Mouse (Mus musculus) left cerebral cortex, adult 11 months (tissue): ENCODE data around the gene Epha4.

ENCODE experiments used
- DNase-seq: peaks from one replicate; pipeline ENCODE4 v3.0.0; 2022; ENCODE audit warnings: low spot score

Gene Epha4

DNA sequence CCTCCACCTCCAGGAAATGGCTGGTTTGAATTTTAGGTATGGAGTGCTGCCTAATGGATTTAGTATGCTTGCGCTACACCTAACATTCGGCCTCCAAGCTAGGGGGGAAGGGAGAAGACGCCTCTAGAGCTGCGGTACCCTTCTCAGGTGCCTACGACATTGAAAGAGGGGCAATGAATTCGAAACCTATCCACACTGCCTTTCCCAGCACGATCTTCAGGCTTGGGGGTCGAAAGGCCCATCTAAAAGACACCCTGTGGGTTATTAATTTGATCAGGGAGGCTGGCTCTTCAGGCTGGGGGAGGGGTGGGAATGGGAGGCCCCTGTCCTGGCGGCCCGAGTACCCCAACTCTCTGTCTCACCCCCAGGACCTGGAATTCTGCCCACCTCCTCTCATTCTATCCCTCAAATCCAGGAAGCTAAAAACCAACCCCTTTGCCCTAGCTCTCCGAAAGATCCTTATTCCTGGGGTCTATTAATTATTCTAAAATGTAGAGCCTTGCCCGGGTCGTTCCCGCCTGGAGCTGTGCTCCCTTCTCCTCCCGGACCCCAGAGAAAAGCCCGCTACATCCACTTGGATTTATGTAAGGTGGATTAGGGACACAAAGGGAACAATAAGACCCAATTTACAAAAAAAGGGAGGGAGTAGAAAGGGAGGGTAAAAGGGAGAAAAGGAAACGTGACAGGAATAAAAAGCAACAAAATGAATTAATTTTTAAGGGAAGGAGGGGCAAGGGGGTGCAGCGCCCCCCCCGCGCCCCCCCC lies 2.3 kb downstream of the Epha4 start:
- DNase-seq, result no peak

DNA sequence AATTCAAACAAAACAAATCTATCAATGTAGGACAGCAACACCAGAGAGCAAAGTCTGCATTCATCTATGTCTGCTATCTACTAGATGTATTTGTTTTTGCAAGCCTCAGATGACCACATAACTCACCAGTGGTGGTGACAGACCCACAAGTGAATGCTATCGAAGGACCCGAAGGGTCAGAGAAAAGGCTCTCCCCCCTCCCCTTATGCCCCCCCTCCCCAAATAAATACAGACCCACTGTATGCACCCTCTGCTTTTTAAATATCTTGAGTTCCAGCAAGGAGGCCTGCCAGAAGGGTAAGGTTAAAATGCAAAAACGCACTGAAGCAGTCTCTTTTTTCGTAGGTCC lies 2.9 kb downstream of the Epha4 start:
- no peak for DNase-seq

DNA sequence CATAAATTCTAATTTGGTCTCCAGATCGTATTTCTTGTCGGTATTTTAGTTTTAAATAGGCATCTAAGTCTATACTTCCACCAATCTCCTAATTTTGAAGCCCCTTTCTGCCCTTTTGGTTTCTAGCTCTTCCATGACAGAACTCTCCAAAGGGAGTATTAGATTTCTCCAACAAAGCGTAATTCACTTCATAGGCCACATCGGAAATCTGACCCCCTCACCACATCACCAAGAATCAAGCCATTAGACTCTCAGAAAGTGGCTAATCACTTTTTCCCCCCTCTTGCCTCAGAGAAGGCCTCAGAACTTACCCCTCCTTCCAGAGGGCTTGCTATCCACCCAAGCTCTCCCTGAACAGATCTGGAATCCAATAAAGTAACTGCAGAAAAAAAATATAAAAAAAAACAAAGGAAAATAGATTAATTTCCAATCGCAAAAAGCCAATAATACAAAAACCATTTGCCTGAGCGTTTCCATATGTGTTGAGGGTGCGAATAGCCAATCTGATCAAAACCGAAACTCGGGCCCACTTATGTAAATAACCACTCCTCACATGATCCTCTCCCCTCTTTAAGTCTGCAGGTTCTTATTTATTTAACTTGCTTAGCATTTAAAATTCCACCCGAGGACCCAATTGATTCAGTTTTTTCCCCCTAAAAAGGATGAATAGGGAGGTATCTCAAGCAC lies 3.4 kb downstream of the Epha4 start:
- DNase-seq, result no peak

DNA sequence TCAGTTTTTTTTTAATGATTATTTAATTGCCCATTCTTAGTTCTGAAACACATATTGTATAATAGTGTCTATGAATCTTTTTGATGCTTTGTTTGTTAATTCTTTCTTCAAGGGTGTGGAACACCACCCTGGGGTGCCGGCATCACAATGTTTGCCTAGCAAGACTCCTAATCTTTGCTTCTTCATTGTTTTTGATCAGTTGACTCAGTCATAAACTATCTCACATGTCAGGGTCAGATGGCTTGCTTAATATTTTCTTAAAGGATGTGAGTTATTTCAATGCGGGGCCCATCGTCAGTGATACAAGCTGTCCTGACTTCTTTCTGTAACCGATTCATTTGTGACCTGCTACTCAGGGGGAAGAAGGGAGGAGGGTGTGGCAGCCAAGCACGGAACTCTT lies 4.3 kb downstream of the Epha4 start:
- DNase-seq, result no peak

DNA sequence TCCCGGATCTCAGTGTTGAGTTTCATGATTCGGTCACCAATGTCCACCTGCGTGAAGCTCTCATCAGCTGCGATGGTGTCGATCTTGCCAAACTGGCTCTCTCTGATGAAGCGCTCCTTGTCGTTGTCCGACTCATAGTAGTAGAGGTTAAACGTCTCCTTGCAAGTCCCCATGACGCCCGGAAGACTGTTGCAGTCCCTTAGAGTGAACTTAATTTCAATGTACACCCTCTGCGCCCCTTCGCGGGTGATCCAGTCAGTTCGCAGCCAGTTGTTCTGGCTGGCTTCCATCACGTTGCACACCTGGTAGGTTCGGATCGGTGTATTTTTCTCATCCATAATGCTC lies 8.1 kb downstream of the Epha4 start:
- no peak for DNase-seq

DNA sequence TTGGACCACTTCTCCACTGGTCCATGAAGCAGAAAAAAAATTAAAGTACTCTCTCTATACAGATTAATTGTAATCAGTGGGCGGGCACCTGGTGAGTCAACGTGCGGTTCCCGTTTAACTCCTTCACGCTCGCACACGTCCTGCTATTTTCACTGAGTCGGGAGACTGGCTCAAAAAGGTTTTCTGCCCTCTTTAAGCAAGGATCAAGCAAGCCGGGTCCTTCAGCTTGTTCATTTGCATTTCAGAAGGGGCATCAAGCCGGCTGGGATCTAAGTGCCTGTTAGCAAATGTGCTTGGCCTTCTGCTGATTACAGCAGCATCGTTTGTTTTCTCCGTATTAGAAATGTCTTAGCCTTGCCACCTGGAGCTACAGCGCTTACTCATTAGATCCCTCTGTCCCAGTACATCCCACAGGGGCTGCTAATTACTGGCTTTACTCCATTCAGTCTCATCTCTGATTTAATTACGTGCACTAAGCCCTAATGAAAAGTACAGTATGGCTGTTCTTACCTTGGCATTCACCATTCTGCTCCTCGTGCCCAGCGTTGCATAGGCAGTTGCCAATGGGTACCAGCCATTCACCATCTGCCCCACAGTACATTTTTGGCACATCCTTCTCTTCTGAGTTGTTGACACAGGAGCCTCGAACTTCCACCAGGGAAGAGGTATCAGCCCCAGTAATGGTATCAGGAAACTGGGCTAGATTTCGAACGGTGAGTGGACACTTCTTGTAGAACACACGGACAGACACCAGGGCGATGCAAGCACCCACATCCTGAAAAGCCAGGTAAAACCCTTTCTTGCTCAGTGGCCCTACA lies 8.6 kb downstream of the Epha4 start:
- no peak for DNase-seq

DNA sequence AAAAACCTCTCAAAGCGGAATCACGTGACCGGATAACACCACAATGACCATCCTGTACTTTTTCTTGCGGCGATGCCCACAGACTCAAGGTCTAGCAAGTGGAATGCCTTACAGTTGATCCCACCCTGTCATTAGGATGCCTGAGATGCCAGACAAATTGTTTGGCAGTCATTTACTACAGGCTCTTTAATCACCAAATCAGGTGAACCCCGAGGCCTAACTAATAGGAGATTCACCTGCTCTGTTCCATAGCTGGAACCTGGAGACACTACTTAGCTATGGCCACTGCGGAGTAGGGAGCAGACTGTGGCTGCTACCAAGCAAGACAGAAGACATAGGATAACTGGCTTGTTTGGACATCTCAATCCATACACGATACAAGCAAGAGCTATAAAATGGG lies 9.6 kb downstream of the Epha4 start:
- DNase-seq, result no peak

DNA sequence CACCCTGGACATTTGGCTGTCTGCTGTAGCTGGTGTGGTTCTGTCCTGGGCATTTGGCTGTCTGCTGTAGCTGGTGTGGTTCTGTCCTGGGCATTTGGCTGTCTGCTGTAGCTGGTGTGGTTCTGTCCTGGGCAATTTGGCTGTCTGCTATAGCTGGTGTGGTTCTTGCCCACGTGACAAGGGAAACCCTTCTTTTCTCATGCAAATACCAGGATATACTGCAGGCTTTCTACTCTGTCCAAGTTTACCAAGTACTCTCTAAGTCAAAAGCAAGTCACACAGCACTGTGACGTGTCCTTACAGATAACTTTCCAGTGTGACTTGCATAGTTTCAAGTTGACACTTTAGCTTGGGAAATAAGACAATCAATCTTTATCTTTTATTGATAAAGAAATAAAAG lies 10.1 kb downstream of the Epha4 start:
- no peak for DNase-seq

DNA sequence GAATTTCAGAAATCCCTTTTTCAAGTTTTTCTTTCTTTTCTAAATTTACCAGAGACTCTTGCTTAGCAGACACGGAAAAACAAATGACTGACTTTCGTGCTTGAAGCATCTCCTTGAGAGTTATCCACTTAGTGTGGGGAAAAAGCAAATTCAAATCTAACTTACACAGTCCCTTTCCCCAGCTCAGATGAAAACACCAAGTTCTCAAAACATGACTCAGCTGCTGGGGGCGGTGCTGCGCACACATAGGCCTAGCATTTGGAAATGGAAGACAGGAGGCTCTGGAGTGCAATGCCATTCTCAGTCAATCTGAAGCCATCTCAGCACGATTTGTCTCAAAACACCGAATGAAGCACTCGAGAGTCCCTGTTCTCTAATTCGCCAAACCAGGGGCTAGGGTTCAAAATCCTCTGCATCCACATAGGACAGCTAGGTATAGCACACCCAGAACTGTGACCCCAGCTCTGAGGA lies 11.1 kb downstream of the Epha4 start:
- no peak for DNase-seq

DNA sequence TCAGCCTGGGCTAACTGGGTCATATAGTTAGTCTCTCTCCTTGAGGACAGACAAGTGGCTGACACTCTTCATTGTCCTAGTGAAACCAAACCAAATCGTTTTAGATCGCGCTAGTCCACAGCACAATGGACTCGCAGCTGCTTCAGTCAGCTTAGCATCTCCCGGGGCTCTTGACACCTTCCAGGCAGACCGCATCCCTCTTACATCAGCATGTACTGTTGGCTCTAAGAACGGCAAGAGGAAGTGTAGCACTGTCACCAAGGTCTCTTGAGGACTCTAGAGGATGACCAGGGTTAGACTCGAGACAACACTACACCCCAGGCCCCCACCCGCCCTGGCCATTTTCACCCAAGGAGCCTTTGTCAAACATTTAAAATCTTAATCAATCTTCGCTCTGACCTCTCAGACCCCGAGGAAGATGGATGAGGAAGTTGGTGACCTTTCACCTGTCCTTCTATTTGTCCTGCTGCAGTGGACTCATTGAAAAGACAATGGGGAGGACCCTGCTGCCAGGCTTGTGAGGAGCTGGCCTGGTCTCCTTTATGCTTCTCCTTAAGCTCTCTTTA lies 12.3 kb downstream of the Epha4 start:
- DNase-seq, result no peak

DNA sequence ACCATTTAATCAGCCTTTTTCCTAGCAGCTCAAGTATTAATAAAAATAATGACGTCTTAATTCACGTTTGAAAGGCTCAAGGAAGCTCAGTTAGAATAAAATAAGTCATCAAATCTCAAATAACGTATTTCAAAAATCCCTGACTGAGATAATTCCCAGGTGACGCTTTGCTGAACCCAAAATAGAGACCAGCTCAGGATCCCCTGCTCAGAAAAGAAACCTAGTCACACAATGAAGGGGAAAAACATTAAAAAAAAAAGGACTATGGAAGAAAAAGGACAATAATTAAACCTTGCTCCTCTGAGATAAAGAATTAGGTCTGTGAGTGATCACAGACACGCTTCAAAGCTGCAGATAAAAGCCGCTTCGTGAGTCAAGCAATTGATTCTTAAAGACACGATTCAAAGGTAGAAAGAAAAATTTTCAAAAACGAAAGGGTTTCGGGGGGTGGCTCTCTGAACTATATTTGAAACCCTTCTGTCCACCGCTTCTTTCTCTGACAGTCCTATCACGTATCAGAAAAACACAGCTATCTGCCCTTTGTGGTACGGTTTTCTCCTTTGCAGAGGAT lies 13.4 kb downstream of the Epha4 start:
- no peak for DNase-seq

DNA sequence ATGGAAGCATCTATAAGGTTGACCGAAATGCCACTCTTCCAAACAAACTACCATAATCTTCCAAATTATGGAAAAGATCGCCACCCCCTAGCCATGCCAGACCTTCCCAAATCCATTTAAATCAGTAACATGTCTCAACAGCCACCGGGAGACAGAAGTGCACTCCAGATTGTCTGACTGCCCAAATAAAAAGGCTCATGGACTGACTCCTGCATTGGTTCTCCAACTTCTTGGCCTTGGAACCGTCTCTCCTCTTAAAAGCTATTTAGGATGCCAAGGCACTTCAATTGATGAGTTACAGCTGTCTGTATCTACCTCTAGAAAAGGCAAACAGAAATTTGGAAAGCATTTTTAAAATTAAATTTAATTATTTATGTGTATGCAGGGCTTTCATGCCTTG lies 17.4 kb downstream of the Epha4 start:
- DNase-seq, result no peak

DNA sequence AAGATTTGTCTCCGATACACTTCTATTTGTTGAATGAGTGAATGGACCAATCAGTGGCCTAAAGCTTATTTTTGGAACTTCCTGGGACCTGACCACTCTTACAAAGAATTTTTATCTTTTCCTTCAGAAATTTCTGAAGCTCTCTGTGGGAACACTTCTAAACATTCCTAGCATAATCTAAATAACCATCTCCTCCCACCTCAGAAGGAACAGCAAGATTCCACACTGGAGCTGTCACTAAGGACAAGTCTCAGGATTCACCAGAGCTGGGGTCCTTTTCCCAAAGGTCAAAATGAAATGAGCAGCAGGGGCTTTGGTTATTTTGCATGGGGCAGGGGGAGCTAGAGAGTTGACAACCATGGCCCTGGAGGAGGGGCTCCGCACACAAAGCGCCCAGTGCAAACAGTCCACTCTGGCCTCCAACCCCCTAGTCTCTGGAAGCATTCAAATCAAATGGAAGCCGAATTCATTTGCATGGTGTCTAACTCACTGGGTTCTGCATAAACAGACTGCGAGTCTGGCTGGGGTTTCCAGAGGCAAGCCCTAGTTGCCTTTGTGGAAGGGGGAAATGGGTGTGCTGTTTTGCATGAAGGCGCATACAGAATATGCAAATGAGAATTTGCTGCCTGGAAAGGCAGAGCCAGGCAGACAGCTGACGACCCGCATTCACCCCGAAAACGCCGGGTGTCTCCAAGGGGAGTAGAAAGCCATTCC lies 18.3 kb downstream of the Epha4 start:
- DNase-seq, result no peak

DNA sequence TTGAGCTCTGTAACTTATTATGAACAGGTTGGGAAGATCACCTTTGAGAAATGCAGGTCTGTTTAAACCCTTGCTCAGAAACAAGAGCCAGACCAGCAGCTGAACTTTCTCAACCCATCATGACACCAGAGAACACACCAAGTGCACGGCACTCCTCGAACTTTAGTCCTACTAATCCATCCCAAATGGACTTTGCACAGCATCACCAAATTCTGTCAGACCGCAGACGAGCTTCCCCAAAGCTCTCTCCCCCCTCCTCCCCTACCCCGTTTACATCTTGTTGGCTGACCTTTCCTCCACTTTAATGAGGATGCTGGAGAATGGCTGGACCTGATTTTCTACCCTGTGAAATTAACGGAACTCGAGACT lies 19.1 kb downstream of the Epha4 start:
- no peak for DNase-seq

DNA sequence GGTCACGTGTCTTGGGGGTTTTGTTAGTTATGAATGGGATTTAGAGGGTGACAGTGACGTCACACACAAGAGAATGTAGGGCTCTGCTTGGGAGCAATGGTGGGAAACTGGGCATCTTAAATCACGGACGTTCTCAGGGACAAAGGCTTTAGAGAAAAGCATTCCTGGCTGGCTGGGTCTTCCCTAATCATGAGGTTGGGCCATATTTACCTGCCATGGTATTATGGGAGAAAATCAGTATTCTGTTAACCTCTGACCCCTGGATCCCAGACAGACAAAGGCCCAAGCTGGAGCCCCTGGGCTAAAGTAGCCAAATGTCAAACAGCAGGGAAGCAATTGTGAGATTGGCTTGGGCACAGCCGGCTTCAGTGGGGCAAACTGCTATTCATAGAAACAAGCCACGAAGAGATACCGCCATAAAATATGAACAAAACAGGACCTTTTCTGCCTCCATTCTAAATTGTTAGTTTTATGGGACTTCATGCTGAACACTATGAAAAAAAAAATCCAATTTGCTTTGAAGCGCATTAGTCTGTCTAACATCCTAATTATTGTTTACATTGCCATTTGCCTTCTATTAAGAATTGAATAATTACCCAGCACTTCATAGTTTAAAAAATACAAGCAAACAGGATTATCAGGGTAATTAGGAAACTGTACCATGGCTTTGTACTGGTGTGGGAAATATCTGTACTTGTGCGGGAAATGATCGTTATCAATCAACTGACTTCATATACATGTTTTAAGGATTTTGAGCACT lies 19.7 kb downstream of the Epha4 start:
- no peak for DNase-seq

DNA sequence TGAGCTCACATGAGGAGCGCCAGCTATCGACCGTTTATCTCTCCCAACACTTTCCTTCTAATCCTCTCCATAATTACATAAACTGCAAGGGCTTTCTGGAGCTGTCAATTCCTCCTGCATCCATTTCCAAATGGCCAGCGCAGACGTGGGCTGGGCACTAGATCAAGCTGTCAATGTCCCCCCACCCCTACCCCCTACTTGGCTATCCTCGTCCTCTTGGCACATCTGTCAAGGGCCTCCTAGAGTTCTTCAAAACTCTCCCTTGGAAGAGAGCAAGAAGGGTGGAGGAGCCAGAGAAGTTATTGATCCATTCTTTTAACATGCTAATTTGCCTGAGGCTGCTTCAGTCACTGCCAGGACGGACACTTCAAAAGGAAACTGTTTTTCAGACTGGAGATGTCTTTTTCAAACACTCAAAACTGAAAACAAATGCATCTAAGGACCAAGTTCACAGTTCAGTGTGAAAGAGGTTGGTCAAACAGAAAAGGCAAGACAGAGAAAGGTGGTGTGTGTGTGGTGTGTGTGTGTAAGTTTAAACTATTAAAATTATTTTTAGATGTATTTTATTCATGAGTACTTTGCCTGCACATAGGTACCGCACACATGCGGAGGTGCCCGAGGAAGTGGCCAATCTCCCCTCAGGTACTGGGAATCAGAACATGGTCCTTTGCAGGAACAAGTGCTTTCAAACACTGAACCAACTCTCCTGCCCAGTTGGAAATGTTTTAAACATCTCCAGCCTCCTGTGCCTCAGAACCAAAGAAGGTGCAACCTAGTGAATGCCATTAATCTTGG lies 20.9 kb downstream of the Epha4 start:
- DNase-seq, result no peak

DNA sequence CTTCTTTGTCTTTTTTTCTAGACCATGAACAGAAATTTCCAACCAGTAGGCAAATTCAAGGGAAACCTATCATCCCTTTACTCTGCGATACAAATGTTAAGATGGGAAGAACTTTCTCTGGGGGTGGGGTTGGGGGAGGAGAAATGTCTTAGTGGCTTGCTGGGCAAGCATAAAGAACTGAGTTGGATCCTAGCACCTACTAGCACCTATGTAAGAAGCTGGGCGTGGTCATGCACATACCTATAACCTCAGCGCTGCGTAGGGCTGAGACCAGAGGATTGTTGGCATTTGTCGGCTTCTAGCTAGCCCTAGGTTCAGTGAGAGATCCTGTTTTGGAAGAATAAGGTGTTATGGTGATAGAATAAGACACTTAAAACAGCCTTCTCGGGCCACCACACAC lies 24.7 kb downstream of the Epha4 start:
- DNase-seq, result no peak

DNA sequence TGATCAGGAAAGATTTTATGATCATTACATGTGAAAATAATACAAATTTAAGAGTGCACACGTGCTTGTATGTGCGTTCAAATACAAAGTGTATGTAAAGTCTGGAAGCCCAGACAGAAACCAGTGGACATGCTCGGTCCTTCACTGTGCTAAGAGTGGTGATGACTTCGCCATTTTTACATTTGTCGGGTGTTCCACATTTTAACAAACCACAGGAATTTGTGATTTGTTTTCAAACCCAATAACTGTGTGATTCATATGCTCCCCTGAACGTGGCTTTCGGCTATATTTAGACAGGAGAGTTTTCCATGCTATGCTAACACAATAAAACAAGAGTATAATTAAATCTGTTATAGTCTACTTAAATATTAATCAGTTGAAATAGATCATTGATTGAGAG lies 25.5 kb downstream of the Epha4 start:
- DNase-seq, result no peak

DNA sequence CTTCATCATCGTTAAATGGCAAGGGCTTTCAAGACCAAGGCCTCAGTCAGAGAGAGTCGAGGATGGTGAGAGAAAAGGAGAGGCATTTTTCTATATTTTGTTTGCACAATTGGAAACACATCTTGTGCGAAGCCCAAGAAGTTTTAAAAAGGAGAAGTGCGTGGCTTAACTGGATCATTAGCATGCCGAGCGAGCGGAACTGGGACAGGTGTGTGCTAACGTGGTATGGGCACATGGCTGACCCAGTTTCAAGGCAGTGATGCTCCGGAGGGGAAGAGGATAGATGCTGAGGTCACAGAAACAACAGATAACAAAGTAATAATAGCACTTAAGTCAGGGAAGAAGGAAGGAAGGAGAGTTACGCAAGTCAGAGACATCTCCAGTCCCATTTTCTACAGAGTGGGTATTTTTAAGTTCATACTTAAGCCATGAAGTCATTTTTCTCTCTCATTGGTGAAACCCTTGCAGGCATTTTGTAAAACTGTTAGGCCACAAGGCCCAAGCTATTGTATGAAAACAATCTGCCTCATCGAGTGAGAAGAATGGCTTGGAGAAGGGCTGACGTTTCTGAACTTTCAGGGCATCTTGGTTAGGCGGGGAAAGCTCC lies 26.9 kb downstream of the Epha4 start:
- no peak for DNase-seq
